Mouse (Mus musculus) lung, postnatal 10 days (tissue): ENCODE measurements at regions not wholly inside any gene's neighbourhood (a gene's known extent, or its start where the extent isn't known, plus 50 kb on each side); places are given as distances from the start of the nearest gene placed in this dataset.

Experiments
- DNase-seq: peaks from one replicate; pipeline ENCODE4 v3.0.0; 2021

DNA sequence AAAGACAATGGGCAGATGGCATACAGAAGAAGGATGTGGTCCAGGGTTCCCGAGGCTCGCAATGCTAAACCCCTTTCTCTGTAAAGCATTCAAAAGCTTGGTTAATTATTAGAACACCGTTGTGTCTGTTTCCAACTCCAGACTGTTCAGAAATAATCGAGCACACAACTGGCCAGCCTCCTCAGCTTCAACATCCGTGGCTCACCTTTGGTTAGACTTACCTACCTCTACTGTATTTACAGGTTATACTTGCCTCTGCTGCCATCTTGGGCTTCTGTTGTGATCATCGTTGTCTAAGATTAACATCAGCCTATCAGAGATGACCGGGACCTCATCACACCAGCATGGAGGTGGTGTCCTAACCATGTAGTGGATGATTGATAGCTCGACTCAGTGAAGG, 209.3 kb downstream of the Gadd45g start:
- no peak for DNase-seq

DNA sequence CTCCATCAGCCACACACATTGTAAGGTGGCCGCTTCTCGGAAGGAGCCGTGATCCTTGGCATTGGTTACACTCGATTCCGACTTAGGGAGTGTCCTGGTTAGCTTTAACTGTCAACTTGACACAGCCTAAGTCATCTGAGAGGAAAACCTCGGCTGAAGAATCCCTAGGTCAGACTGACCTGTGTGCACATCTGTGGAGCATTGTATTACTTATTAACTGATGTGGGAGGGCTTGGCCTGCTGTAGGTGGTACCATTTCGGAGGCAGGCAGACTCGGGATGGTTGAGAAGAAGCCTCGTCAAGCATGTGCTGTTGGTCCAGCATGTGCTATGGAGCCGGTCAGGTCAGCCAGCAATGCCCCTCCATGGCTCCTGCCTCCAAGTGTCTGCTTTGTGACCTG, 211.0 kb downstream of the Gadd45g start:
- no peak for DNase-seq

DNA sequence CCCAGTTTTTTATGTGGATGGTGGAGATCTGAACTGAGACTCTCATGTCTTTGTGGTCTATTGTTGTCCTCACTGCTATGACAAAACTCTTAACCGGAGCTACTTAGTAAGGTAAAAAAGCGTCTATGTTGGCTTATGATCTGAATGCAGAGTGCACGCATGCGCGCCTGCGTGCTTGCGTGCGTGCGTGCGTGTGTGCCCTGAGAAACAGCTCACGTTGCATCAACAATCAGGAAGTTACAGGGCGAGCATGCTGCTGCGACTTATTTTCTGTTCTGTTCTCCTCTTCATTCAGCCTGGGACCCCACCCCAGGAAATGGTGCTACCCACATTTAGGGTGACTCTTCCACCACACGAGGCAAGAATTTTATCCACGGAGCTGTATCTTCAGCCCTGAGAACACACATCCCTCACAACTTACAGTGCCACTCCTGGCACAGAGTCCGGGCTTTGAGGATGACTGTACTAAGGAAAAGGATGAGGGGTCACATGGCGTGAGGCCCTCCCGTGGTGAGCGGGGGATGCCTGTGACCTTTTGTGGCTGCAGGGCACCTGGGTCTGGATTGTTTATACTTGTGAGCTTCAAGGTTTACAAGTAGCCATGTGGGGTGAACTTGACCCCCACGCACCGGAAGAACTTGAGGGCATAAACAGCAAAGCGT, 213.4 kb downstream of the Gadd45g start:
- DNase-seq: no peak

DNA sequence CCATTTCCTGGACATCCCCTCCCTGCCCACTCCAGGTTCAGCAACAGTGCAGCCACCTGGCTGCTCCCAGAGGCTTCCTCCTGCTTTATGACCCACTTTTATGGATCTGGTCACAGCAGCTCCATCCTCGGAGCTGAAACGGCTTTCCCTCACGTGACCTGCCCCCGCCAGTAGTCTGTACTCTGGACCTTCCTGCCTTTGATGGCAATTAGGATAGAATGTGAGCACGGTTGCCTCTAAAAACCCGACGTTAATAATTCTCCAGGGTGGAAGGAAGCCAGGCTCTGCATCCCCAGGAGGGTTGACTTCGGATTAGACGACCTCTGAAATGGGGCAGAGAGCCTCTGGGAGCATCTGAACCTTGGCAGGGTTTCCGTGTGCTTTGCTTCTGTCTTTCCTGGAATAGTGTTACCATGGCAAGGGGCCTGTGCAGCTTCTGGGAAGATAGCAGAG, 214.0 kb downstream of the Gadd45g start:
- no peak for DNase-seq

DNA sequence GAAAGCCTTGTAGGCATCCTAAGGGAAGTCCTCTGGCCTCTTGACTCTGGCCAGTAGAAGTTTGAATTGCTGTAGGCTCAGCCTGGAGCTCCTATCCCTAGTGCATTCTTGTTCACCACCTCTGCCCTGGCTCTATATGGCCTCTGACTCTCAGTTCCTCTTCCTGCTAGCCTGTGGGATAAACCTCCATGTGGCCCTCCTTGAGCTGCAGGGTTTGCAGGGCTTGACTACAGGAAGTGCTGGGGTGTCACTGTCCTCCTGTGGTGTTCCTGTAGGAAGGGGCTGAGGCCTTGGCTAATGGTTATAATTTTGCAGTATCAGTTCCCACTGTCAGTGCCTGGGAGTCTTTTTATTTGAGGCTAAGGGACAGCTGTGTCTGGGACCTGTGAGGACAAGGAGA, 215.0 kb downstream of the Gadd45g start:
- no peak for DNase-seq

DNA sequence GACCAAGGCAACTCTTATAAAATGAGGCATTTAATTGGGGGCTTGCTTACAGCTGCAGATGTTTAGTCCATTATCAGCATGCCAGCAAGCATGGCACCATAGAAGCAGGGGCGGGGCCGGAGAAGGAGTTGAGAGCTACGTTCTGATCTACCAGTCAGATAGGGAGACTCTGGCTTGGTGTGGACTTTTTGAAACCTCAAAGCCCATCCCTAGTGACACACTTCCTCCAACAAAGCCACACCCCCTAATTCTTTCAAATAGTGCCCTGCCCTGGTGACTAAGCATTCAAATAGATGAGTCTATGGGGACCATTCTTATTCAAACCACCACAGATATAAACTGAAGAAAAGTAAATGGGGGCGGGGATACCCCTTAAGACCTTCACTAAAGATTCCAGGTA, 215.4 kb downstream of the Gadd45g start:
- peak; percentile 32 for DNase-seq

DNA sequence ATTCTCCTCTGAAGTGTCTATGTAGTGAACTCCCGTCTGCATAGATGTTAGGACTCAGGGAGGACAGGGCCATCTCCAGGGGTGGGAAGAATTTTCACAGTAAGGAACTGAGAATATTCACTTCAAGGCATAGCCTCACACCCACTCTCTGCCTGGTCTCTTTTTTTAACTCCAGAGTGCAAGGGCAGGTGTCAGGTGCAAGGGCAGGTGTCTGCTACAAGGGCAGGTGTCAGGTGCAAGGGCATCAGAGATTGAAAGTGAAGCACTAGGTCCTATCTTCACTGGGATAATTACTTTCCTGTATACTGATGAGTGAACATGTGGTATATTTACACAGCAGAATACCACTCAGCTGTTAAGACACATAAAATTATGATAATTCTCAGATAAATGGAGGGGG, 216.1 kb downstream of the Gadd45g start:
- no peak for DNase-seq

DNA sequence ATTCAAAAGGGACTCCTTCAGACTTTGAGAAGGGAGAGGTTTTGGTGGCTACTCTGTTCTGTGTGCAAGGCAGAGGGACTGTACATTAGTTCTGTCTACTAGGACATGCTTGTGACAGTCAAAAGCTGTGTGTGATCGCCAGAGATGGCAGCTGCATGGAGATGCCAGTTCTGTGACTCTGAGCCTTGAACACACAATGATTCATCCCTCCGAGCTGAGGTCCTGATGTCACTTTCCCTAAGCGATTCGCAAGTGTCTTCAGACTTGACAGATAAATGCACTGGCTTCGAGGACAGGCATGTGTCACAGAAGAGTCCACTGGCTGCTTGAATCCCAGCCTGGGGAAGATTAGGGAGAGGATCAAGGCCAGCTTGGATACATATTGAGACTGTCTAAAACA, 218.8 kb downstream of the Gadd45g start:
- no peak for DNase-seq

DNA sequence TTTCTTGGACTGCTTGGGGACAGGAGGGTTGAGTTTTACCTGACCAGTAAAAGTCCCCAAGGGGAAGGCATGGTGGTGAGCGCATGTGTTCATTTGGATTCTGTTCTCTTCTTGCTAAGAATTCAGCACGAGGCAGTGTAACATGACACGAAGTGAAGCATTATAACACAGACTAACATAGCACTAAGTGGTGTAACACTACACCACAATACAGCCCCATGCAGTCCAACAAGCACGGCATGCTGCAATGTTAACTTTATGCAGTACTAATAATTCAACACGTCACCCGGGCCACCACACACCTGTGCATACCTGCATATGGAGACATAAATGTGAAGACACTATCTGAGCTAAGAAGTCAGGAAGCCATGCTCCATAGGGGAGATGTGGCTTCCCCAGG, 219.2 kb downstream of the Gadd45g start:
- no peak for DNase-seq

DNA sequence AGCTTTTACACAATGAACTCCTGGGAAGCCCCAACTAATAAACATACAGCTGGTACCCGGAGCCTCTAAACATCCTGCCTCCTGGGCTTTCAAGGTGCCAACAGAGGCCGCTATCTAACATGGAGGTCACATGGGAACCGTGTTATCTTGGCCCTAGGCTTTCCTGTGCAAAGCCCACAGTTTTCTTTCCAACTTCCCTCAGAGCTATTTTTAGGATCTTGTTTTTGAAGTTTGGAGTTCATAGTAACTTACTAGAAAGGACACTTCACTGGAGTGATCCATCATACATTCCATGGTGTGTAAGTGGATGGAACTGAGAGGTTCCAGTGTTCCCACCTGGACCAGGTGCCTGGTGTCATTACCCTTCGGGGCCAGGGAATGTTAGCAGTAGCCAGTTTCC, 220.6 kb downstream of the Gadd45g start:
- DNase-seq: no peak

DNA sequence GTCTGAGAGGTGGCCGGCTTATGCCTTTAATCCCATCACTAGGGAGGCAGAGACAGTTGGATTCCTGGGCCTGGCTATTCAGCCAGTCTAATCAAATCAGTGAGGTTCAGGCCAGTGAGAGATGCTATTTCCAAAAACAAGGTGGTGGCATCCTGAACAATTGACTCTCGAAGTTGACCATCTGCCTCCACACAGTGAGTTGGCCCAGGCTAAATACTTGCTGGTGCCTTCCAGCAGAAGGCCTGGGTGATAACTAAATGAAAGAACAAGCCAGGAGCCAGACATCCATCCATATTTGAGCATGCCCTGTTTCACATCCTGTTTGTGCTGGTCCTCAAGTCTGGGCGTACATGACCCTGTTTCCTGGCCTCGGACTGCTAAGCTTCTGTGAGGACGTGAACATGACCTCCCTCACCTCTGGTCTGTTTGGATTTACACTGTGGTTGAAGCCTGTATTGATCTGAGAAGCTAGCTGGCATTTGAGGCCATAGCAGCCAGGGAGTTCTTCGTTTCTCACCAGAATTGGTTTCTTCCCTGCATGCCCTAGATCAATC, 222.5 kb downstream of the Gadd45g start:
- no peak for DNase-seq

DNA sequence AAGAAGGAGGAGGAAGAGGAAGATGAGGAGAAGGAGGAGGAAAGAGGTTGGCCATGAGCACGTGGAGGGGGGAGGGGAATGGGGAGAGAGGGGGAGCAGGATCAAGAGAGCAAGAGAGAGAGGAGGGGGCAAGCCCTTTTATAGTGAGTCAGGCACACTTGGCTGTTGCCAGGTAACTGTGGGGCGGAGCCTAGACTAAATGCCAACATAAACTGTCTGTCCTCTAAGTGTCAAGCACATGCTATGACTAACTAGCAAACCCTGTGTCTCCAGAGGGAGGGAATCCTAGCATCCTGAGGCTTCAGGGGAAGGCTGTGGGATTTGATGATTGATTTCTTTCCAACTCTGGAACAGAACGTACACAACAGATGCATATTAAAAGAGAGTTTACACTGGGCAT, 223.2 kb downstream of the Gadd45g start:
- peak; percentile 28 for DNase-seq

DNA sequence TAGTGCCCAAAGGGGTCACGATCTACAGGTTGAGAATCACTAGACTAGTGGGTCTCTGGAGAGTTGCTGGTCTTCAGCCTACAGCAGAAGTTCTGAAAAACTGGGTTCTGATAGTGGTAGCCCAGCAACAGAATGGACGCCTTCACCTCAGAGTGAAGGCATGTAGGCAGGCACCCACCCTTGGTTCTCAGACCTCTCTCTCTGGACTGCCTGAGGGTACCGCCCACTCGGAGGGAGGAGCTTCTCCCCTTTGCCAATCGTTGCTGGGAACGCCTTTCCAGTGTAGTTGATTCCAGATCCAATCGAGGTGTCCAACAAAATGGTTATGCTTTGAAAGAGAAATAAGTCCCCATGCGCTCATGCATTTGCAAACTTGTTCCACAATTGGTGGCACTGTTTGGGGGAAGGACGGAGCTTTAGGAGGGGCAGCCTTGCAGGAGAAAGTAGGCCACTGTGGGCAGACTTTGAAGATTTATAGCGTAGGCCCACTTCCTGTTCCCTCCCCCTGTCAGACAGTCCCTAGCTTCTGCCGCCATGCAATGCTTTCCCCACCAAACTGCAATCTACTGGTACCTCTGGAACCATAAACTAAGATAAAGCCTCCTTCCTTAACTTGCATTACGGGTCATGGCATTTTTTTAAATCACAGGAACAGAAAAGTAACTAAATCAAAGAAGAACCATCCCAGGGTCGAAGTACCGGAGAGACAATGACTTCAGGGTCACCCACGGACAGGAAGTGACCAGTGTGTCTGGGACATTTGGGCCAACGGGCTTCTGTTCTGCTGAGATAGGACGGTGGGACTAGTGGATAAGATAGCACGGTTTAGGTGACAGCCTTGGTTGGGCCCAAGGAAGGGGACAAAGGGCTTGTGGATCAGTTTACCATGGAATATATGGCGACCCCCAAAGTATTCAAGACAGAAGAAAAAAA, 224.5 kb downstream of the Gadd45g start:
- no peak for DNase-seq

DNA sequence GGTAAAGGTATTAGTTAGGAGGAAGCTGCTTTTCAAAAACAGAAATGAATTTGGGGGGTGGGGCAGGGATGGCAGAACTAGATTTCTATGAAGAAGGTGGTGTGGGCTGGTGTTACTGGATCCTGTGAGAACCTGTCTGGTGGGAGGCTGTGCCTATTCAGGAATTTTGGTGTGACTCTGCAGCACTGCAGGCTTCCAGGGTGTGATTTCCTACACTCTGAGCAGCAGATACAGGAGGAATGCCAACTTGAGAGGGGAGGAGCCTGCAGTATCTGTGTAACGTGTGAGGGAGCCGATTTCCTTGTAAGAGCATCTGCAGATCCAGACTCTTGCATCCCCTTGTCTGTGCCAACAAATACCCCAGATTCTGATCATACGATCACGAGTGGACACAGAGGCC, 231.1 kb downstream of the Gadd45g start:
- no peak for DNase-seq

DNA sequence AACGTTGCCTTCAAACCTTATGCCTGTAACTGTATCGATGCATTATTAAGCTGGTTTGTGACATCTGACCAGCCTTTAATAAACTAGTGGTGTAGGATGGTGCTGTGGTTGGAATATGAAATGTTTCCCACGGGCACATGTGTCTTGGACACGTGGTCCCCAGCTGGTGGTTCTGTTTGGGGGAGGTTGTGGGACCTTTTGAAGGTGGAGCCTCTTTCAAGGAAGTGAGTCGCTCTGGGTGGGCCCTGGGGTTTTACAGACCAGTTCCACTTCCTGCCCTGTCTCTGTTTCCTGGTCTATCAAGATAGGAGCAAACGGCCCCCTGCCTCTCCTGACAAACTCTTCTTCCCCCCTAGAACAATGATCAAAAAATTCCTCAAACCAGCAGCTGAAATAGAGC, 232.1 kb downstream of the Gadd45g start:
- DNase-seq: peak; percentile 44

DNA sequence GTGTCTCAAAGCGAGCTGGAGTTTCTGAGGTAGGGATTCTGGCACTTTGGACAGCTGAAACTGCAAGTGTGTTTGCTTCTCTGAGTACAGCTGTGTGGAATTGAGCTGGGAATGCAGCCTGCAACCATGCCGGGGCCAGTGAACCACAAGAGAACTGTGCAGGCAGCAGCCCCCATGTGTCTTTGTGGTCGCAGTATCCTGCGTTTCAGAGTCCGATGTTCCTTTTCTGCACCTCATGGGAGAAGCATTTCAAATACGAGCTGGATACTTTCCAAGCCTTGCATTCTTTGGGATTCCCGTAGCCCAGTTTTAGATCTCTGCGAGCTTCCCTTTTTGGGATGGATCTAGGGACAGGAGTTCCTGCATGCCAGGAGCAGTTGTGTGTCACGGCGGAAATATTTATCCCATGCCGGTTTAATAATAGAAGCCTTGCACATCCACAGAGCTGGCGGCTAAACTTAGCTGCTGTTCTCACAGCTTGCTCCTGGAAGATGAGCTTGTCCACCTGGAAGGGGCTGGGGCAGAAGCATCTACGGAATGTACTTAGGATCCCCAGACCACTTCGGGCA, 233.3 kb downstream of the Gadd45g start:
- peak; percentile 42 for DNase-seq

DNA sequence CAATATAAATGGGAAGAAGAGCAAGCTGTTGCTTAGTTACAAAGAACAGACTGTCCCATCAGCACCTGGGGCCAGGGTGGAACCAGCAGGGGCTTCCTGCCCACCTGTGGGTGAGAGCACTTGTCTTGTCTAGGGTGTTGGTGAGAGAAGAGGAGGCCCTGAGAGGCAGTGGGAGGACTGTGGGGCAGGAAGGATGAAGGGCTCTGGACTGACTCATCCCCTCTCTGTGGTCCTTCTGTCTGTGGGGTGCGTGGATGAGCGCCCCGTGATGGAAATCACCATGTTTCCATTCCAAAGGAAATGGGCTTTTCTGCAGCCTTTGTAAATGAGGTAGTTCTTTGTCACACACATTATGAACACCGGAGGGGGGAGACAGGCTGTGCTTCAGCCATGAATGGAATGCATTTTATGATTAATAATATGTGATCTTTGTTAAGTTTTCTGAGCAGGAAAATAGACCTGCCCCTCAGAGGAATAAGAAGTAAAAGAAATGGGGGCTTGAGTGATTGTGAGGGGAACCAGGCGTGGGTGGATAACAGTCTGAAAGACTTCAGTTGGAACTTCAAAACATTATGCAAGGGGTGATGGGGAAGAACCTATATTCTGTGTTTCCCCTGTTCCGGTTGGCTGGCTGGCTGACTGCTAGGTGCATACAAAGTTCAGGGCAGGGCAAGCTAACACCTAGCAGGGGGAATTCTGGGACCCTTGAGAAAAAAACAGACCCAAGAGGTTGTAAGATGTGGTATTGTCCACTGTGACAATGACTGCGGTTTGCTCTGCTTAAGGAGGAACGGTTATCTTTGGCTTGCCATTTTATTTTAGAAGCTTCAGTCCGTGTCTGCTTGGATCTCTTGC, 237.3 kb downstream of the Gadd45g start:
- DNase-seq: no peak

DNA sequence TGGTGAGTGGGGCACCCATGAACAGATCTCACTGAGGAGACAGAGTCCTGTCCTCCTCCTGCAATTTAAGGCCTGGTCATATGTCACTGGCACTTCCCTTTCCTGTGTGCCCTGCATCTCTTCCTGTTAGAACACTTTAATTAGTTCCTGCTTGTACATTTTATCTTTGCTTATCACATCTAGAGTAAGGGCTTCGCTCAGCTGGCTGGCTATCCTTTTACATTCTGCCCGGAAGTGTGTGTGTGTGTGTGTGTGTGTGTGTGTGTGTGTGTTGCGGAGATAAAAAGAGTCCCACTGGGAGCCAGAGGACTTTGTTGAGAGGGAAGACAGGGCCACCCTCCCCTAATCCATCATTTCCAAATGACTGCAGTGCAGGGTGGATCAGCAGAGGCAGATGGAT, 238.6 kb downstream of the Gadd45g start:
- peak; percentile 56 for DNase-seq

DNA sequence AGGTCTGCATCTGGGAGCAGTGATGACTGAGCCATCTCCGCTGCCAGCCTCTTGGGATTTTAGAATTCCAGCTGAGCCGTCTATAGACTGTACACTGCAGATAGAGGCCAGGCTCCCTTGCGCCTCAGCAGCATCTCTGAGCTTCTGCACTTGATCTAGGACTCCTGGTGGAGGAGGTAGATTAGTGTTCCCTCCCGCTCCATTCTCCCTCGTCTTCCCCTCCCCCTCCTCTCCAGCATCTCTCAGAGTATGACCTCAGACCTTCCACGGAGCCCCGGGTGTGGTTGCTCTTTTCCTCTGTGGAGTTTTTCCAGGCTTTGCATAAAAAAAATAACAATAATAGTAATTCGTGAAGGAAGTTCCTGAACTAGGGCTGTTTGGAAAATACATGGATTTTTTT, 241.8 kb downstream of the Gadd45g start:
- DNase-seq: no peak

DNA sequence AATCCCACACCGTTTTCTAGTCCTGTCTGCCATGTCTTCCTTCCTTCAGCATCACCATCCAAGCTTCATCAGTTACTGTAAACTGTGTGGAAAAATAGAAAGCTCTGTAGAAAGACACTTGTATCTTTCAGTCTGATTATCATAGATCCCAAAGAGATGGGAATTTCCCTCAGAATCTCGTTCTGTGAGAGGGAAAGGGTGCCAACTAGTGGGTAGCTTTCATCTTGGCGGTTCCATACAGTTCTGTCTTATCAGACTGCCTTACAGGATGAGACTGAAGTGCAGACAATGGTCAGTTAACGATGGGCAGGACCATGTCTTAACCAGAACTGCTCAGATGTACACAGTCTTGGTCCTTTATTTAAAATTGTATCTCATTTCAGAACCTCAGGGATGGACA, 243.9 kb downstream of the Gadd45g start:
- no peak for DNase-seq

DNA sequence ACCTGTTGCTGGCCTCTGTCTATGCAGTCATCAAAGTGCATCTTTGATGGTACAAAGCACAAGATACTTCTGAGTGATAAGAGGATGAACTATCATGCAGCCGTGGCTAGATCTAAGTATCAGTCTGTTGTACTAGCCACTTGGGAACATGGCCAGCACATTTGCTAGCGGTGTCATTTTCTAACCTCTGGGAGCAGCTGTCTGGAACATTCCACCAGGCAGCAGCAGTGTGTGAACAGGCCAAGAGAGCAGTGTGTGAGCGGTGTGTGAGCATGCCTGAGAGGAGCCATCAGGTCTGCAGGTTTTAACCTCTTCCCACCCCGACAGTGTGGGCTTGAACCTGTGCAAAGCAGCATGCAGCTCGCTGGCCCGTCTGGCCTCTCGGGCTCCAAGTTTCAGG, 248.3 kb downstream of the Gadd45g start:
- DNase-seq: no peak

DNA sequence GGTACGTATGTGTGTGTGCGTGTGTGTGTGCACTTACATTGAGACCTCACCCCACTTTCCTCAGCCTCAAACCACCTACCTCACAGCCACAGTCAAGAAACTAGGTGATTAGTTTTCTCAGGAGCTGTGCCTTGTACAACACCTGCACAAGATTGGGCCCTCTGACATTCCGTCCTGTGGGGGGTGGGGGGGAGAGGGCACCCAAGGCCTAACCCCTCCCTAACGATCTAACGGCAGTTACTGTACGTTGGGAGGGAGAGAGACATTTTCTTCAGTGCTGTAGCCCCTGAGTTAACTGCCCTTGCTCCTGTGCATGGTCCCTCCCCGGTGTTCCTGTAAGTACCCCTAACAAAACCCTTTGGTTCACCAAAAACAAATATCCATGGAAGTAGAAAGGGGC, 250.0 kb downstream of the Gadd45g start:
- DNase-seq: no peak
